Mouse (Mus musculus) heart, embryonic 13.5 days (tissue): ENCODE measurements at regions not wholly inside any gene's neighbourhood (a gene's known extent, or its start where the extent isn't known, plus 50 kb on each side); places are given as distances from the start of the nearest gene placed in this dataset.
"Not testable (repeated sequence)": the region's sequence is repeated elsewhere in the genome, so short reads cannot be mapped to it uniquely, and the experiment has no call there.

Source experiments
- ATAC-seq: fragments of 200-750 bp; cut with Nextera tagmentation; 2 replicates; pipeline ENCODE4 v1.8.0; 2017; ENCODE audit warnings: moderate TSS enrichment; ENCODE audit not compliant: insufficient number of reproducible peaks, low FRiP score, low TSS enrichment; ENCODE audit errors: extremely low read depth
- H3K27ac ChIP-seq: fragments of 300-500 bp; sonication (generic); replicated peaks from 2 replicates; pipeline ENCODE4 v1.5.1; 2015; ENCODE audit warnings: moderate library complexity, mild to moderate bottlenecking, inconsistent platforms
- H3K27me3 ChIP-seq: fragments of 300-500 bp; sonication (generic); replicated peaks from 2 replicates; pipeline ENCODE4 v1.6.1; 2015; ENCODE audit warnings: mild to moderate bottlenecking, inconsistent platforms
- H3K36me3 ChIP-seq: fragments of 300-500 bp; sonication (generic); 2 replicates; pipeline ENCODE4 v1.6.1; 2015; ENCODE audit warnings: mild to moderate bottlenecking, inconsistent platforms
- H3K4me1 ChIP-seq: fragments of 300-500 bp; sonication (generic); 2 replicates; pipeline ENCODE4 v1.6.1; 2015; ENCODE audit warnings: inconsistent platforms
- H3K4me2 ChIP-seq: fragments of 300-500 bp; sonication (generic); 2 replicates; pipeline ENCODE4 v1.6.1; 2015; ENCODE audit warnings: inconsistent platforms, mild to moderate bottlenecking, moderate library complexity
- H3K4me3 ChIP-seq: fragments of 300-500 bp; sonication (generic); 2 replicates; pipeline ENCODE4 v1.5.1; 2015; ENCODE audit warnings: moderate library complexity, mild to moderate bottlenecking, inconsistent platforms
- H3K9ac ChIP-seq: fragments of 300-500 bp; sonication (generic); 2 replicates; pipeline ENCODE4 v1.6.1; 2015; ENCODE audit warnings: inconsistent platforms, mild to moderate bottlenecking, moderate library complexity
- H3K9me3 ChIP-seq: fragments of 300-500 bp; sonication (generic); 2 replicates; pipeline ENCODE4 v1.6.1; 2016; ENCODE audit warnings: inconsistent platforms
- WGBS: fragments of 180-500 bp; shearing (Covaris S2); methylation state at CpG from one replicate; pipeline ENCODE4 v1.1.7; 2015; ENCODE audit warnings: mixed read lengths; 5-methylcytosine and 5-hydroxymethylcytosine counted together

GRCm38 (mm10) chr8:26626651-26627077, 350.5 kb upstream of the Zfp703 start:
- Histone ChIP-seq H3K36me3 (no peaks in the 10 kb centered on the region), H3K4me3 (no peak overlapping the region), H3K9me3 (no peaks in the 10 kb centered on the region), H3K4me1 (peaks cover 13% of the 10 kb centered on the region; the same call in 1 of the 2 replicates), H3K9ac (no peak overlapping the region), H3K4me2 (no peak overlapping the region), H3K27me3 (peaks cover 2% of the 10 kb centered on the region; the same call in 1 of the 2 replicates), H3K27ac (no peak overlapping the region)
- WGBS: 68% methylated on average over 17 of the region's 17 CpGs
- ATAC-seq: no peak

GRCm38 (mm10) chr8:26627191-26627891, 349.8 kb upstream of the Zfp703 start:
- ATAC-seq: no peak
- WGBS: 59% methylated on average over 18 of the region's 18 CpGs
- Histone ChIP-seq H3K4me2 (no peak overlapping the region), H3K36me3 (no peaks in the 10 kb centered on the region), H3K4me3 (no peak overlapping the region), H3K27me3 (peaks cover 9% of the 10 kb centered on the region; the same call in 1 of the 2 replicates), H3K9ac (no peak overlapping the region), H3K27ac (no peak overlapping the region), H3K4me1 (peaks cover 8% of the 10 kb centered on the region; the same call in 1 of the 2 replicates), H3K9me3 (no peaks in the 10 kb centered on the region)

- Histone ChIP-seq H3K4me3 (no peak overlapping the region), H3K9me3 (no peaks in the 10 kb centered on the region), H3K27ac (no peak overlapping the region), H3K36me3 (no peaks in the 10 kb centered on the region), H3K27me3 (0 out of 2 replicates have a peak, but pooled peaks cover 9% of the 10 kb centered on the region), H3K4me2 (no peak overlapping the region), H3K9ac (no peak overlapping the region), H3K4me1 (peaks cover 2% of the 10 kb centered on the region; the same call in 1 of the 2 replicates)
- ATAC-seq: no peak
- WGBS: 85% methylated on average over 2 of the region's 2 CpGs
Observed at GRCm38 (mm10) chr8:26630544-26630943, 346.6 kb upstream of the Zfp703 start.

GRCm38 (mm10) chr8:26635701-26636100, 341.4 kb upstream of the Zfp703 start:
- Histone ChIP-seq H3K27ac (no peak overlapping the region), H3K4me1 (no peaks in the 10 kb centered on the region), H3K4me2 (no peak overlapping the region), H3K27me3 (peaks cover 21% of the 10 kb centered on the region), H3K9ac (no peak overlapping the region), H3K9me3 (no peaks in the 10 kb centered on the region), H3K4me3 (no peak overlapping the region), H3K36me3 (no peaks in the 10 kb centered on the region)
- 51% methylated on average over 1 of the region's 1 CpGs for WGBS
- no peak for ATAC-seq

GRCm38 (mm10) chr8:26645375-26645774, 331.8 kb upstream of the Zfp703 start:
- H3K4me2 ChIP-seq, H3K4me3 ChIP-seq, H3K36me3 ChIP-seq, H3K27me3 ChIP-seq, H3K4me1 ChIP-seq, H3K9me3 ChIP-seq, H3K9ac ChIP-seq, ATAC-seq, H3K27ac ChIP-seq: not testable (repeated sequence)
- WGBS: 75% methylated on average over 7 of the region's 7 CpGs

GRCm38 (mm10) chr8:26650287-26650686, 326.8 kb upstream of the Zfp703 start:
- no peak overlapping the region for H3K4me2 ChIP-seq

GRCm38 (mm10) chr8:26655897-26656296, 321.2 kb upstream of the Zfp703 start:
- H3K9ac ChIP-seq: no peak overlapping the region
- H3K27me3 ChIP-seq: 0 out of 2 replicates have a peak, but pooled peaks cover 3% of the 10 kb centered on the region
- no peaks in the 10 kb centered on the region for H3K9me3 ChIP-seq
- H3K4me2 ChIP-seq: no peak overlapping the region
- no peak overlapping the region for H3K27ac ChIP-seq
- H3K4me3 ChIP-seq: no peak overlapping the region
- ATAC-seq: no peak
- 57% methylated on average over 8 of the region's 8 CpGs for WGBS
- no peaks in the 10 kb centered on the region for H3K36me3 ChIP-seq
- H3K4me1 ChIP-seq: no peaks in the 10 kb centered on the region; the same call in 1 of the 2 replicates

More at GRCm38 (mm10) chr8:26650287-26650686, 326.8 kb upstream of the Zfp703 start:
- no peaks in the 10 kb centered on the region for H3K4me1 ChIP-seq
- 52% methylated on average over 1 of the region's 1 CpGs for WGBS
- H3K27ac ChIP-seq: no peak overlapping the region
- H3K9me3 ChIP-seq: no peaks in the 10 kb centered on the region
- no peak overlapping the region for H3K9ac ChIP-seq
- ATAC-seq: no peak
- H3K27me3 ChIP-seq: peaks cover 10% of the 10 kb centered on the region; the same call in 1 of the 2 replicates
- H3K4me3 ChIP-seq: no peak overlapping the region
- no peaks in the 10 kb centered on the region for H3K36me3 ChIP-seq

- Histone ChIP-seq H3K27ac (no peak overlapping the region), H3K4me1 (no peaks in the 10 kb centered on the region; the same call in 1 of the 2 replicates), H3K9ac (no peak overlapping the region), H3K36me3 (no peaks in the 10 kb centered on the region), H3K27me3 (0 out of 2 replicates have a peak, but pooled peaks cover 3% of the 10 kb centered on the region), H3K4me2 (no peak overlapping the region), H3K9me3 (no peaks in the 10 kb centered on the region), H3K4me3 (no peak overlapping the region)
- no peak for ATAC-seq
- WGBS: 77% methylated on average over 13 of the region's 13 CpGs
Observed at GRCm38 (mm10) chr8:26656310-26657075, 320.6 kb upstream of the Zfp703 start.

GRCm38 (mm10) chr8:26659381-26659780, 317.7 kb upstream of the Zfp703 start:
- H3K27ac ChIP-seq: no peak overlapping the region
- H3K4me3 ChIP-seq: no peak overlapping the region
- H3K9me3 ChIP-seq: no peaks in the 10 kb centered on the region
- no peak overlapping the region for H3K4me2 ChIP-seq
- 0 out of 2 replicates have a peak, but pooled peaks cover 3% of the 10 kb centered on the region for H3K27me3 ChIP-seq
- H3K9ac ChIP-seq: no peak overlapping the region
- ATAC-seq: no peak
- no peaks in the 10 kb centered on the region; the same call in 1 of the 2 replicates for H3K4me1 ChIP-seq
- 27% methylated on average over 1 of the region's 1 CpGs for WGBS
- H3K36me3 ChIP-seq: no peaks in the 10 kb centered on the region

- no peak overlapping the region for H3K4me3 ChIP-seq
- H3K27me3 ChIP-seq: peaks cover 6% of the 10 kb centered on the region; the same call in 1 of the 2 replicates
- no peak overlapping the region for H3K4me2 ChIP-seq
- no peaks in the 10 kb centered on the region for H3K4me1 ChIP-seq
- H3K27ac ChIP-seq: no peak overlapping the region
- H3K9ac ChIP-seq: no peak overlapping the region
- WGBS: 44% methylated on average over 3 of the region's 3 CpGs
- H3K9me3 ChIP-seq: no peaks in the 10 kb centered on the region
- no peaks in the 10 kb centered on the region for H3K36me3 ChIP-seq
- no peak for ATAC-seq
Observed at GRCm38 (mm10) chr8:26669541-26669940, 307.6 kb upstream of the Zfp703 start.

- Histone ChIP-seq H3K27ac (no peak overlapping the region), H3K4me3 (no peak overlapping the region), H3K27me3 (peaks cover 19% of the 10 kb centered on the region), H3K9me3 (no peaks in the 10 kb centered on the region), H3K4me1 (no peaks in the 10 kb centered on the region), H3K9ac (no peak overlapping the region), H3K36me3 (no peaks in the 10 kb centered on the region), H3K4me2 (no peak overlapping the region)
- WGBS: 46% methylated on average over 9 of the region's 9 CpGs
- no peak for ATAC-seq
Observed at GRCm38 (mm10) chr8:26672486-26673395, 304.4 kb upstream of the Zfp703 start.
